Mouse (Mus musculus): ENCODE measurements around the gene Car5a.

GRCm38 (mm10) chr8:121947753-121948141 is 3.0 kb upstream of the Car5a start:
- TF ChIP-seq POLR2A (IDR thresholded peaks at IDR 0.05; ENCODE audit: control insufficient read depth, extremely low read depth, insufficient read depth, low read length, poor library complexity) (peak; percentile 71), CTCF (IDR thresholded peaks at IDR 0.05; ENCODE audit: borderline replicate concordance, control insufficient read depth, extremely low read depth, insufficient read depth, low read length, poor library complexity) (no peak)
